Mouse (Mus musculus): ENCODE results near the gene Gm10840.
A peak's percentile ranks its signal among the peaks of the same experiment; 100 is the strongest.
"Not testable (repeated sequence)": the region's sequence is repeated elsewhere in the genome, so short reads cannot be mapped to it uniquely, and the experiment has no call there.

Gm10840 gene

GRCm38 (mm10) chr11:106160841-106161721 is at the start of gene Gm10840, which contains the start of gene Limd2:
TSS of gene Gm10840 (plus strand) at chr11:106160850.
TSS of gene Limd2 (minus strand) at chr11:106160860.
- peak; percentile 74 for DNase-seq (ENCODE audit: low spot score)

GRCm38 (mm10) chr11:106111688-106112087 is 49.0 kb upstream of the Gm10840 start:
- DNase-seq (ENCODE audit: low spot score), result no peak

- DNase-seq (ENCODE audit: low spot score), result no peak
Measured at GRCm38 (mm10) chr11:106122221-106122620, 38.4 kb upstream of the Gm10840 start.

- DNase-seq (ENCODE audit: low spot score), result no peak
Measured at GRCm38 (mm10) chr11:106122736-106123135, 37.9 kb upstream of the Gm10840 start.

GRCm38 (mm10) chr11:106124784-106125183 is 35.9 kb upstream of the Gm10840 start:
- no peak for DNase-seq (ENCODE audit: low spot score)

- no peak for DNase-seq (ENCODE audit: low spot score)
Measured at GRCm38 (mm10) chr11:106125827-106126226, 34.8 kb upstream of the Gm10840 start.

- not testable (repeated sequence) for DNase-seq (ENCODE audit: low spot score)
Measured at GRCm38 (mm10) chr11:106126727-106127373, 33.8 kb upstream of the Gm10840 start.

GRCm38 (mm10) chr11:106129477-106129876 is 31.2 kb upstream of the Gm10840 start:
- DNase-seq (ENCODE audit: low spot score), result no peak

GRCm38 (mm10) chr11:106132516-106132915 is 28.1 kb upstream of the Gm10840 start:
- DNase-seq (ENCODE audit: low spot score), result no peak

- no peak for DNase-seq (ENCODE audit: low spot score)
Measured at GRCm38 (mm10) chr11:106134580-106135528, 25.8 kb upstream of the Gm10840 start.

- no peak for DNase-seq (ENCODE audit: low spot score)
Measured at GRCm38 (mm10) chr11:106151219-106151618, 9.4 kb upstream of the Gm10840 start.

GRCm38 (mm10) chr11:106152132-106152531 is 8.5 kb upstream of the Gm10840 start:
- DNase-seq (ENCODE audit: low spot score), result no peak

GRCm38 (mm10) chr11:106154091-106154490 is 6.6 kb upstream of the Gm10840 start:
- no peak for DNase-seq (ENCODE audit: low spot score)

- DNase-seq (ENCODE audit: low spot score), result no peak
Measured at GRCm38 (mm10) chr11:106154770-106155169, 5.9 kb upstream of the Gm10840 start.

- no peak for DNase-seq (ENCODE audit: low spot score)
Measured at GRCm38 (mm10) chr11:106155761-106156160, 4.9 kb upstream of the Gm10840 start.

- no peak for DNase-seq (ENCODE audit: low spot score)
Measured at GRCm38 (mm10) chr11:106156257-106156656, 4.4 kb upstream of the Gm10840 start.

- no peak for DNase-seq (ENCODE audit: low spot score)
Measured at GRCm38 (mm10) chr11:106157154-106157553, 3.5 kb upstream of the Gm10840 start.

- DNase-seq (ENCODE audit: low spot score), result no peak
Measured at GRCm38 (mm10) chr11:106158081-106158929, 2.3 kb upstream of the Gm10840 start.

GRCm38 (mm10) chr11:106158930-106159215 is 1.8 kb upstream of the Gm10840 start:
- DNase-seq (ENCODE audit: low spot score), result no peak

- no peak for DNase-seq (ENCODE audit: low spot score)
Measured at GRCm38 (mm10) chr11:106159216-106159920, 1.3 kb upstream of the Gm10840 start.
